Mouse (Mus musculus): Measurements from ENCODE around the gene Cox11.

DNA sequence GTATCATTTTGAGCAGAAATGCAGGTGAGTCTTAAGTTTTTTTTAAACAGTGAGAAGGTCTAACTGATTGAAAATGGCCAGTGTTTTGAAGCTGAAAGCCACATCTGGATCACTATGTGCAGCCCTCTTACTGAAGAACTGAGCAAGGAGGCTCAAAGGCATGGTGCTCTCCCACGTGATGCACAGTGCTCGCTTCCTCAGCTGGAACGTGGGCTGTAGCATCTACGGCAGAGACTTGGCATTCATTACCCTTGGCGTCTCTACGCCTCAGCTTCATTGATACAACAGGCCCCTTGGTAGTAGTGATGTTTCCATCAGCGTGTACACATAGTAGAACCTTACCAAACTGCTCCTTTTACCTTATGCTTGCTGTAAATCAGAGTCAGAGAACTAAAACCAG is 15.5 kb upstream of the Cox11 start:
- no peak for TF ChIP-seq POLR2A (IDR thresholded peaks at IDR 0.05; ENCODE audit: borderline replicate concordance, low read depth, low read length)
- TF ChIP-seq CTCF (IDR thresholded peaks at IDR 0.05; ENCODE audit: low read depth, low read length) = no peak

All from bone marrow macrophage, adult 2 months (primary cell).